Mouse (Mus musculus): ENCODE measurements at regions not wholly inside any gene's neighbourhood (a gene's known extent, or its start where the extent isn't known, plus 50 kb on each side); places are given as distances from the start of the nearest gene placed in this dataset.
A peak's percentile ranks its signal among the peaks of the same experiment; 100 is the strongest.

GRCm38 (mm10) chr13:35326682-35327242 lies 299.9 kb upstream of the Eci2 start:
- Histone ChIP-seq H3K9ac (no peak overlapping the region), H3K4me2 (replicated peaks) (no peak overlapping the region), H3K4me3 (replicated peaks) (no peak overlapping the region), H3K36me3 (no peaks in the 10 kb centered on the region), H3K9me3 (replicated peaks) (no peaks in the 10 kb centered on the region), H3K27ac (replicated peaks) (no peak overlapping the region), H3K4me1 (no peaks in the 10 kb centered on the region), H3K27me3 (no peaks in the 10 kb centered on the region)
- no peak for ATAC-seq (ENCODE audit: insufficient number of reproducible peaks, low FRiP score, low TSS enrichment, low read depth)
- 32% methylated on average over 10 of the region's 10 CpGs for WGBS

GRCm38 (mm10) chr13:35328320-35328719 lies 301.4 kb upstream of the Eci2 start:
- Histone ChIP-seq H3K36me3 (no peaks in the 10 kb centered on the region), H3K27me3 (no peaks in the 10 kb centered on the region), H3K9ac (no peak overlapping the region), H3K27ac (replicated peaks) (no peak overlapping the region), H3K4me1 (no peaks in the 10 kb centered on the region), H3K4me3 (replicated peaks) (no peak overlapping the region), H3K9me3 (replicated peaks) (no peaks in the 10 kb centered on the region), H3K4me2 (replicated peaks) (no peak overlapping the region)
- 52% methylated on average over 2 of the region's 2 CpGs for WGBS
- no peak for ATAC-seq (ENCODE audit: insufficient number of reproducible peaks, low FRiP score, low TSS enrichment, low read depth)

GRCm38 (mm10) chr13:35330926-35331325 lies 304.0 kb upstream of the Eci2 start:
- no peak for ATAC-seq (ENCODE audit: insufficient number of reproducible peaks, low FRiP score, low TSS enrichment, low read depth)
- Histone ChIP-seq H3K4me3 (replicated peaks) (no peak overlapping the region), H3K27me3 (no peaks in the 10 kb centered on the region), H3K27ac (replicated peaks) (no peak overlapping the region), H3K9me3 (replicated peaks) (no peaks in the 10 kb centered on the region), H3K4me1 (no peaks in the 10 kb centered on the region), H3K36me3 (no peaks in the 10 kb centered on the region), H3K4me2 (replicated peaks) (no peak overlapping the region), H3K9ac (no peak overlapping the region)
- 61% methylated on average over 1 of the region's 1 CpGs for WGBS

GRCm38 (mm10) chr13:35345507-35346129 lies 314.0 kb upstream of the Cdyl start:
- no peak overlapping the region for H3K27ac ChIP-seq (replicated peaks)
- no peaks in the 10 kb centered on the region for H3K36me3 ChIP-seq
- no peak overlapping the region for H3K9ac ChIP-seq
- H3K4me1 ChIP-seq = no peaks in the 10 kb centered on the region
- H3K27me3 ChIP-seq = no peaks in the 10 kb centered on the region
- H3K4me2 ChIP-seq (replicated peaks) = no peak overlapping the region
- no peak for ATAC-seq (ENCODE audit: insufficient number of reproducible peaks, low FRiP score, low TSS enrichment, low read depth)
- WGBS = 59% methylated on average over 2 of the region's 2 CpGs
- H3K4me3 ChIP-seq (replicated peaks) = no peak overlapping the region
- no peaks in the 10 kb centered on the region for H3K9me3 ChIP-seq (replicated peaks)

- Histone ChIP-seq H3K4me3 (replicated peaks) (no peak overlapping the region), H3K27me3 (no peaks in the 10 kb centered on the region), H3K9me3 (replicated peaks) (no peaks in the 10 kb centered on the region), H3K9ac (no peak overlapping the region), H3K36me3 (no peaks in the 10 kb centered on the region), H3K4me1 (no peaks in the 10 kb centered on the region), H3K4me2 (replicated peaks) (no peak overlapping the region), H3K27ac (replicated peaks) (no peak overlapping the region)
- no peak for ATAC-seq (ENCODE audit: insufficient number of reproducible peaks, low FRiP score, low TSS enrichment, low read depth)
- WGBS = 66% methylated on average over 3 of the region's 3 CpGs
Observed at GRCm38 (mm10) chr13:35348283-35348682, 311.4 kb upstream of the Cdyl start.

GRCm38 (mm10) chr13:35359345-35359744 lies 300.3 kb upstream of the Cdyl start:
- ATAC-seq (ENCODE audit: insufficient number of reproducible peaks, low FRiP score, low TSS enrichment, low read depth) = no peak

GRCm38 (mm10) chr13:35377487-35377886 lies 282.1 kb upstream of the Cdyl start:
- 73% methylated on average over 2 of the region's 2 CpGs for WGBS
- Histone ChIP-seq H3K4me1 (no peaks in the 10 kb centered on the region), H3K9ac (no peak overlapping the region), H3K36me3 (no peaks in the 10 kb centered on the region), H3K4me3 (replicated peaks) (no peak overlapping the region), H3K27me3 (no peaks in the 10 kb centered on the region), H3K4me2 (replicated peaks) (no peak overlapping the region), H3K27ac (replicated peaks) (no peak overlapping the region), H3K9me3 (replicated peaks) (no peaks in the 10 kb centered on the region)
- no peak for ATAC-seq (ENCODE audit: insufficient number of reproducible peaks, low FRiP score, low TSS enrichment, low read depth)

More at GRCm38 (mm10) chr13:35359345-35359744, 300.3 kb upstream of the Cdyl start:
- Histone ChIP-seq H3K4me3 (replicated peaks) (no peak overlapping the region), H3K27ac (replicated peaks) (no peak overlapping the region), H3K27me3 (no peaks in the 10 kb centered on the region), H3K4me2 (replicated peaks) (no peak overlapping the region), H3K9me3 (replicated peaks) (no peaks in the 10 kb centered on the region), H3K4me1 (no peaks in the 10 kb centered on the region), H3K36me3 (no peaks in the 10 kb centered on the region), H3K9ac (no peak overlapping the region)
- WGBS = 58% methylated on average over 3 of the region's 3 CpGs

GRCm38 (mm10) chr13:35379500-35379899 lies 280.1 kb upstream of the Cdyl start:
- no peaks in the 10 kb centered on the region for H3K9me3 ChIP-seq (replicated peaks)
- H3K27ac ChIP-seq (replicated peaks) = no peak overlapping the region
- ATAC-seq (ENCODE audit: insufficient number of reproducible peaks, low FRiP score, low TSS enrichment, low read depth) = no peak
- H3K4me3 ChIP-seq (replicated peaks) = no peak overlapping the region
- 86% methylated on average over 2 of the region's 2 CpGs for WGBS
- H3K9ac ChIP-seq = no peak overlapping the region
- no peaks in the 10 kb centered on the region for H3K27me3 ChIP-seq
- no peak overlapping the region for H3K4me2 ChIP-seq (replicated peaks)
- H3K36me3 ChIP-seq = no peaks in the 10 kb centered on the region
- no peaks in the 10 kb centered on the region for H3K4me1 ChIP-seq

GRCm38 (mm10) chr13:35380224-35381009 lies 279.2 kb upstream of the Cdyl start:
- Histone ChIP-seq H3K4me2 (replicated peaks) (no peak overlapping the region), H3K4me3 (replicated peaks) (no peak overlapping the region), H3K4me1 (no peaks in the 10 kb centered on the region), H3K9me3 (replicated peaks) (no peaks in the 10 kb centered on the region), H3K9ac (no peak overlapping the region), H3K36me3 (no peaks in the 10 kb centered on the region), H3K27me3 (no peaks in the 10 kb centered on the region), H3K27ac (replicated peaks) (no peak overlapping the region)
- WGBS = 67% methylated on average over 3 of the region's 3 CpGs
- ATAC-seq (ENCODE audit: insufficient number of reproducible peaks, low FRiP score, low TSS enrichment, low read depth) = no peak

- H3K9ac ChIP-seq = no peak overlapping the region
- H3K27ac ChIP-seq (replicated peaks) = no peak overlapping the region
- no peak for ATAC-seq (ENCODE audit: insufficient number of reproducible peaks, low FRiP score, low TSS enrichment, low read depth)
- no peaks in the 10 kb centered on the region for H3K4me1 ChIP-seq
- no peak overlapping the region for H3K4me3 ChIP-seq (replicated peaks)
- H3K4me2 ChIP-seq (replicated peaks) = no peak overlapping the region
- no peaks in the 10 kb centered on the region for H3K36me3 ChIP-seq
- no peaks in the 10 kb centered on the region for H3K27me3 ChIP-seq
- WGBS = 74% methylated on average over 2 of the region's 2 CpGs
- H3K9me3 ChIP-seq (replicated peaks) = no peaks in the 10 kb centered on the region
Observed at GRCm38 (mm10) chr13:35381641-35382040, 278.0 kb upstream of the Cdyl start.

- WGBS = 42% methylated on average over 12 of the region's 12 CpGs
- Histone ChIP-seq H3K4me1 (no peaks in the 10 kb centered on the region), H3K36me3 (no peaks in the 10 kb centered on the region), H3K27ac (replicated peaks) (no peak overlapping the region), H3K9ac (no peak overlapping the region), H3K4me3 (replicated peaks) (no peak overlapping the region), H3K27me3 (no peaks in the 10 kb centered on the region), H3K4me2 (replicated peaks) (peak overlapping the region; percentile 15; the same call in 1 of the 2 replicates), H3K9me3 (replicated peaks) (no peaks in the 10 kb centered on the region)
- ATAC-seq (ENCODE audit: insufficient number of reproducible peaks, low FRiP score, low TSS enrichment, low read depth) = no peak
Observed at GRCm38 (mm10) chr13:35383000-35383623, 276.5 kb upstream of the Cdyl start.
